In genomic region chr13:10359516-10360198, GRCm38 (mm10) we compare ENCODE assay signal across 7 mouse cellular contexts. TPM values are rescaled to one million over a fixed set of nuclear protein-coding genes. Genes with fewer than 3 reads are reported as not detected.
DNase-seq lines count a peak whose midpoint lies in the region; ATAC-seq and TF ChIP-seq lines count a peak whose summit lies in the region.

No protein-coding gene starts in this region.

- no peaks in the 10 kb centered on the region for H3K36me3 ChIP-seq in lung, embryonic 14.5 days (ENCODE audit: insufficient read depth)
- H3K36me3 ChIP-seq in embryonic facial prominence, embryonic 14.5 days (ENCODE audit: control insufficient read depth, insufficient read depth, low read length) = no peaks in the 10 kb centered on the region
- no peaks in the 10 kb centered on the region for H3K36me3 ChIP-seq in hindbrain, embryonic 14.5 days (replicated peaks; ENCODE audit: control insufficient read depth, insufficient read depth)
- H3K36me3 ChIP-seq in liver, embryonic 12.5 days = no peaks in the 10 kb centered on the region

- H3K9me3 ChIP-seq in lung, embryonic 14.5 days (ENCODE audit: low read depth, low read length) = no peaks in the 10 kb centered on the region
- no peaks in the 10 kb centered on the region for H3K9me3 ChIP-seq in embryonic facial prominence, embryonic 14.5 days (ENCODE audit: control insufficient read depth, low read length)
- no peaks in the 10 kb centered on the region for H3K9me3 ChIP-seq in hindbrain, embryonic 14.5 days (ENCODE audit: control insufficient read depth, low read length)
- no peaks in the 10 kb centered on the region for H3K9me3 ChIP-seq in liver, embryonic 12.5 days (replicated peaks)

- H3K9ac ChIP-seq in lung, embryonic 14.5 days = peak overlapping the region; percentile 54
- peak overlapping the region; percentile 44 for H3K9ac ChIP-seq in embryonic facial prominence, embryonic 14.5 days (ENCODE audit: low read depth, low read length)
- peak overlapping the region; percentile 69 for H3K9ac ChIP-seq in hindbrain, embryonic 14.5 days
- no peak overlapping the region for H3K9ac ChIP-seq in liver, embryonic 12.5 days

- no peak for TF ChIP-seq CTCF in lung, embryonic 14.5 days (IDR thresholded peaks at IDR 0.05; ENCODE audit: low read depth)

- H3K4me3 ChIP-seq in lung, embryonic 14.5 days (ENCODE audit: low read depth, low read length) = peak overlapping the region; percentile 59
- peak overlapping the region; percentile 54 for H3K4me3 ChIP-seq in embryonic facial prominence, embryonic 14.5 days (ENCODE audit: low read depth, low read length)
- H3K4me3 ChIP-seq in hindbrain, embryonic 14.5 days (replicated peaks; ENCODE audit: low read length) = peak overlapping the region; percentile 74
- peak overlapping the region; percentile 34 for H3K4me3 ChIP-seq in liver, embryonic 12.5 days

- DNase-seq in lung, embryonic 14.5 days = peak; percentile 23
- no peak for DNase-seq in lung, postnatal 36 days
- no peak for DNase-seq in embryonic facial prominence, embryonic 14.5 days (ENCODE audit: low spot score)
- no peak for DNase-seq in hindbrain, embryonic 14.5 days (ENCODE audit: low spot score)
- DNase-seq in retina, postnatal 1 day = peak; percentile 39
- no peak for DNase-seq in thymus, postnatal 10 days (ENCODE audit: low spot score in 2 of 2)

- H3K4me1 ChIP-seq in lung, embryonic 14.5 days (ENCODE audit: insufficient read depth) = no peaks in the 10 kb centered on the region
- no peaks in the 10 kb centered on the region for H3K4me1 ChIP-seq in embryonic facial prominence, embryonic 14.5 days (ENCODE audit: control insufficient read depth, insufficient read depth, low read length)
- peaks cover 7% of the 10 kb centered on the region; the same call in 1 of the 2 replicates for H3K4me1 ChIP-seq in hindbrain, embryonic 14.5 days (replicated peaks; ENCODE audit: control insufficient read depth, insufficient read depth, low read length)
- no peaks in the 10 kb centered on the region for H3K4me1 ChIP-seq in liver, embryonic 12.5 days

- 2% methylated on average over 26 of the region's 26 CpGs for WGBS in lung, embryonic 14.5 days
- 2% methylated on average over 25 of the region's 26 CpGs for WGBS in embryonic facial prominence, embryonic 14.5 days
- WGBS in hindbrain, embryonic 14.5 days = 2% methylated on average over 26 of the region's 26 CpGs
- WGBS in liver, embryonic 12.5 days (ENCODE audit: insufficient replicate concordance) = 4% methylated on average over 26 of the region's 26 CpGs

- H3K27ac ChIP-seq in lung, embryonic 14.5 days (ENCODE audit: low read depth) = no peak overlapping the region
- no peak overlapping the region for H3K27ac ChIP-seq in embryonic facial prominence, embryonic 14.5 days (replicated peaks; ENCODE audit: low read depth, low read length)
- H3K27ac ChIP-seq in hindbrain, embryonic 14.5 days = peak overlapping the region; percentile 41; the same call in 1 of the 2 replicates
- H3K27ac ChIP-seq in liver, embryonic 12.5 days = no peak overlapping the region

- ATAC-seq in lung, embryonic 14.5 days (ENCODE audit: insufficient read depth) = peak; percentile 15; the same call in 1 of the 2 replicates
- ATAC-seq in embryonic facial prominence, embryonic 14.5 days (ENCODE audit: low read depth) = no peak
- peak; percentile 29; the same call in 1 of the 2 replicates for ATAC-seq in hindbrain, embryonic 14.5 days (ENCODE audit: low FRiP score)
- ATAC-seq in liver, embryonic 12.5 days = no peak

- peaks cover 28% of the 10 kb centered on the region for H3K27me3 ChIP-seq in lung, embryonic 14.5 days (ENCODE audit: insufficient read depth, low read length)
- peaks cover 41% of the 10 kb centered on the region for H3K27me3 ChIP-seq in embryonic facial prominence, embryonic 14.5 days (replicated peaks; ENCODE audit: control insufficient read depth, insufficient read depth, low read length)
- peaks cover 41% of the 10 kb centered on the region for H3K27me3 ChIP-seq in hindbrain, embryonic 14.5 days (ENCODE audit: control insufficient read depth, insufficient read depth, low read length)
- H3K27me3 ChIP-seq in liver, embryonic 12.5 days (replicated peaks) = peaks cover 37% of the 10 kb centered on the region

- H3K4me2 ChIP-seq in lung, embryonic 14.5 days = peak overlapping the region; percentile 92
- peak overlapping the region; percentile 95 for H3K4me2 ChIP-seq in embryonic facial prominence, embryonic 14.5 days (ENCODE audit: low read depth, low read length)
- peak overlapping the region; percentile 92 for H3K4me2 ChIP-seq in hindbrain, embryonic 14.5 days (replicated peaks)
- peak overlapping the region; percentile 63 for H3K4me2 ChIP-seq in liver, embryonic 12.5 days

RNA-seq across cellular contexts. Expression of gene Chrm3, which starts 1.0 kb away (rescaled TPM):
- polyA plus RNA-seq in lung, embryonic 14.5 days (2014; fragmentation: Nextera tagmentation; extraction: Ambion mirVana) = 0.30 and 0.42 TPM in 2 replicates
- polyA plus RNA-seq in embryonic facial prominence, embryonic 14.5 days (2014; fragmentation: Nextera tagmentation; extraction: Ambion mirVana) = 0.68 and 1.1 TPM in 2 replicates
- polyA plus RNA-seq in hindbrain, embryonic 14.5 days (2014; fragmentation: Nextera tagmentation; extraction: Ambion mirVana) = 3.3 and 3.8 TPM in 2 replicates
- 0.20 and 0.24 TPM in 2 replicates for polyA plus RNA-seq in liver, embryonic 12.5 days (2016; fragmentation: Nextera tagmentation; extraction: Ambion mirVana)

Comparison
In these comparisons a context has a peak if more than half of its experiments do, and no peak if none do; other contexts are left out.
1. DNase-seq: peak in lung, embryonic 14.5 days (single experiment) and retina, postnatal 1 day (single experiment); none in lung, postnatal 36 days (single experiment), embryonic facial prominence, embryonic 14.5 days (single experiment), hindbrain, embryonic 14.5 days (single experiment) and thymus, postnatal 10 days (0 of 2).
2. ATAC-seq: peak in lung, embryonic 14.5 days (single experiment) and hindbrain, embryonic 14.5 days (single experiment); none in embryonic facial prominence, embryonic 14.5 days (single experiment) and liver, embryonic 12.5 days (single experiment).
3. Peak in every context shown above with its lines, with median percentiles within 50 percentile points of each other: H3K4me2 ChIP-seq and H3K4me3 ChIP-seq.